Mouse (Mus musculus) bone marrow, adult 2 months (tissue): Measurements from ENCODE around the gene 4931406P16Rik. TPM values are rescaled to one million over a fixed set of nuclear protein-coding genes. Genes with fewer than 3 reads are reported as not detected.

Experiments
- H3K27ac ChIP-seq: fragments of 200-500 bp; 2 replicates; pipeline ENCODE4 v1.5.1; 2012; ENCODE audit warnings: low read depth, mild to moderate bottlenecking, control low read depth, inconsistent platforms, low read length; ENCODE audit not compliant: control insufficient read depth, poor library complexity, insufficient read depth
- H3K4me1 ChIP-seq: fragments of 200-500 bp; 2 replicates; pipeline ENCODE4 v1.6.1; 2011; ENCODE audit warnings: low read length; ENCODE audit not compliant: control insufficient read depth, insufficient read depth
- H3K4me3 ChIP-seq: fragments of 200-500 bp; replicated peaks from 2 replicates; pipeline ENCODE3; 2011; ENCODE audit warnings: mild to moderate bottlenecking, low read depth, low read length, control low read depth; ENCODE audit not compliant: control insufficient read depth
- CTCF ChIP-seq: fragments of 200-500 bp; IDR thresholded peaks from 2 replicates; pipeline ENCODE4 v1.5.1; 2011; ENCODE audit warnings: low read length, control low read depth; ENCODE audit not compliant: control insufficient read depth, insufficient read depth
- POLR2A ChIP-seq: fragments of 200-500 bp; IDR thresholded peaks from 2 replicates; pipeline ENCODE4 v1.6.1; 2011; ENCODE audit warnings: low read depth, mild to moderate bottlenecking, control low read depth, low read length, borderline replicate concordance; ENCODE audit not compliant: control insufficient read depth
- WGBS: fragments of 180-500 bp; shearing (Covaris S2); methylation state at CpG from one replicate; pipeline ENCODE4 v1.1.7; 2018; 5-methylcytosine and 5-hydroxymethylcytosine counted together
- polyA plus RNA-seq: library from polyadenylated mRNA; stranded (reverse); fragments of >200 nt; gene quantifications from 2 replicates; pipeline ENCODE4 v1.2.4, GENCODE M21; 2011; ENCODE audit warnings: low replicate concordance; ENCODE audit not compliant: missing spikeins, insufficient read depth, insufficient read length

Gene 4931406P16Rik
- 6.0 and 13.3 TPM in 2 replicates for polyA plus RNA-seq

DNA sequence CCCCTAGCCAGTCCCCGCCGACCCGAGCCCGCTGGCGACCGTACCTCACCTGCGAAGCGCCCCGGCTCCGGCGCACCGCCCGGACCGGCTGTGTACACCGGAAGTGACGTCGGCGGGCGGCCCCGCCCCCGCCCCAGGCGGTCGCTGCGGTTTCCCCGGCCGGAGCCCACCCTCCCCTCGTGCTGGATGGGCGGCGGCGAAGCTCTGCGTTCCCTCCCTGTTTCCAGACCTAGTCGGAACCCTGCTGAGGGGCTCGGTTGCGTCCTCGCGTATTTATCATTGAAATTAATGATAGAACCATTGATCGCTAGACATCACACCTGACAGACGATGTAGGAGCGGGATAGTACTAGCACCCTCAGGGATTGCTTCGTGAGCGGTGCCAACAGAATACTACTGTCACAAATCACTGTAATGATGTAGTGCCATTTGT is at the start of gene 4931406P16Rik:
4931406P16Rik (minus strand) TSS at position 109 of the 433 bp plus-strand sequence.
- under 1% methylated on average over 41 of the region's 41 CpGs for WGBS
- H3K4me3 ChIP-seq: peak within 1 kb of the TSS; percentile 95
- peak; percentile 81; the same call in 1 of the 2 replicates for TF ChIP-seq POLR2A
- TF ChIP-seq CTCF: no peak
- H3K27ac ChIP-seq: peak within 1 kb of the TSS; percentile 83; the same call in 1 of the 2 replicates
- H3K4me1 ChIP-seq: no peaks in the 10 kb centered on the region

DNA sequence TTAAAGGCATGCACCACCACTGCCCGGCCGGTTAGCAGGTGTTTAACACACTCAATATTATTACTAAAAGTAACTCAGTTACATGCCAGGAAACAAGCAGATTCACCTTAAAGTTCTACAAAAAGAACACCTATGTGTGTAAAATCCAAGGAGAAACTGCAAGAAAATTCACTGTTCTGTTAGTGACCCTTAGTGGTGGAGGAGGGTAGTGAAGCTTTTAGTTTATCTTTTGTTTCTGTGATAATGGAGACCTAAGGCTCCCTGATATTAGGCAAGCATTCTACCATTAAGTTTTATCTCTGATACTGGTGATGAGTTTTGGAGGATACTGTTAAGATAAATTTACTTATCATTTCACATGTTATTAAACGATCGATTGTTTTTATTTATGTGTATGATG is 42.3 kb upstream of the 4931406P16Rik start:
- 91% methylated on average over 4 of the region's 4 CpGs for WGBS
- H3K27ac ChIP-seq: no peak overlapping the region
- no peaks in the 10 kb centered on the region for H3K4me1 ChIP-seq
- H3K4me3 ChIP-seq: no peak overlapping the region
- TF ChIP-seq CTCF: no peak
- no peak for TF ChIP-seq POLR2A

DNA sequence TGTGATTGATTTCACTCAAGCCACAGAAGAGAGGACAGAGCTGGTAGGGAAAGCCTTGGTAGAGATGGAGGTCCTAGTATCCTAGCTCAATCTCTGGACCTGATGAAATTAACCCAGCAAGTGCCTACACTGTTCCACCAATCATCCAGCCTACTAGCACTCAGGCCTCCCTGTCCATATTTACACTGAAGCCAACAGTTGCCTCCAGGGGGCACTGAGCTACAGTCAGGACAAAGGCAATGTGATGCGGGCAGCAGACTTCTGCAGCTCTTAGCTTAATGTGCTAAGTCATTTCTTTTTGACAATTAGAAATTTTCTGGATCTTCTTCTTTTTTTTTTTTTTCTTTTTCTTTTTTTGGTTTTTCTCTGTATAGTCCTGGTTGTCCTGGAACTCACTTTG is 38.6 kb upstream of the 4931406P16Rik start:
- Histone ChIP-seq H3K4me3 (no peak overlapping the region), H3K27ac (no peak overlapping the region), H3K4me1 (no peaks in the 10 kb centered on the region)
- no peak for TF ChIP-seq POLR2A
- TF ChIP-seq CTCF: peak; percentile 23; the same call in 1 of the 2 replicates
- 89% methylated on average over 1 of the region's 1 CpGs for WGBS

DNA sequence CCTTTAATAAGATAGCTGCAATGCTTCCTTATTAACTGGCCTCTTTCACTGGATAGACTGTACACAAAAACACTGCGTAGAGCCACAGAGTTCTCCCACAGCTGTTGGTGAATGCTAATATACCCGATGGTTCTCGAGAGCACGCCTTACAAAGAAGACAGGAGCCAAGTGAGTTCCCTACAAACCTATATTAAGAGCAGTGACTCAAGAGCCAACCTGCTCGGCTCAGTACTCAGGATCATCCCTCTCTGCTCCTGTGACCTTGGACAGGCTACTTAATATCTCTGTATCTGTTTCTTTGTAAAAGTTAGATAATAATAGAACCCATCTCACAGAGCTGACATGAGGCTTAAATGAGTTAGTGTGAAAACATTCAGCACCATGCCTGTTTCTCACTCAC is 36.8 kb upstream of the 4931406P16Rik start:
- no peaks in the 10 kb centered on the region for H3K4me1 ChIP-seq
- no peak for TF ChIP-seq POLR2A
- TF ChIP-seq CTCF: no peak
- H3K4me3 ChIP-seq: no peak overlapping the region
- WGBS: 98% methylated on average over 5 of the region's 5 CpGs
- no peak overlapping the region for H3K27ac ChIP-seq

DNA sequence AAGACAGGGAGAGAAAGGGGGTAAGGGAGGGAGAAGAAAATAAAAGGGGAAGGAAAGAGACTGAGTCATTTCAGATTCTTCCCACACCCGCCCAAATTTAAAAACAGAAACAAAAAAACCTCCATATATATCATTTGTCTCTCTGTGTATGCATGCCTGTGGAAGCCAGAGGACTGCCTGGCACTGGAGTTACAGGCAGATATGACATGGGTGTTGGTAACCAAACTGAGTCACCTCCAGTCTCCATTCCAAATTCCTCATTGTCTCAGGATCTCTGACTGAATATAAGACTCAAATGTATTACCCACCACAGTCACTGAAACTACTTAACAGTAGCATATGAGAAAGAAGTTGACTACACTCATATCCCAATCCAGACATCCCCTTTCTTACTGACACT is 34.7 kb upstream of the 4931406P16Rik start:
- Histone ChIP-seq H3K4me3 (no peak overlapping the region), H3K27ac (no peak overlapping the region), H3K4me1 (no peaks in the 10 kb centered on the region)
- 52% methylated on average over 1 of the region's 1 CpGs for WGBS
- TF ChIP-seq CTCF (no peak), POLR2A (no peak)

DNA sequence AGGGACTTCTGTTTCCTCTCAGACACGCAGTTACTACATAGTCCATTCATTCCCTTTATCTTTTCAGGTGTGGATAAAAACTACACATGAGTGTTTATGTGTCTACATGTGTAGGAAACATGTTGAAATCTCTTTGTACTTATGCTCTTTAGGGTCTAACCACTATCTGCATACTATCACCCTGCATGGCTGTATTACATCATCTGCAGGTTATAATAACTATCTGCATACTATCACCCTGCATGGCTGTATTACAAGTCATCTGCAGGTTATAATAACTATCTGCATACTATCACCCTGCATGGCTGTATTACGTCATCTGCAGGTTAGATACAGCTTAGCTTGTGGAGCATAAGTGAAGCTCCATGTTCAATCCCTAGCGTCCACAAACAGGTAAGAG is 33.7 kb upstream of the 4931406P16Rik start:
- Histone ChIP-seq H3K27ac (no peak overlapping the region), H3K4me1 (no peaks in the 10 kb centered on the region), H3K4me3 (no peak overlapping the region)
- TF ChIP-seq POLR2A (no peak), CTCF (no peak)
- WGBS: 81% methylated on average over 3 of the region's 3 CpGs

DNA sequence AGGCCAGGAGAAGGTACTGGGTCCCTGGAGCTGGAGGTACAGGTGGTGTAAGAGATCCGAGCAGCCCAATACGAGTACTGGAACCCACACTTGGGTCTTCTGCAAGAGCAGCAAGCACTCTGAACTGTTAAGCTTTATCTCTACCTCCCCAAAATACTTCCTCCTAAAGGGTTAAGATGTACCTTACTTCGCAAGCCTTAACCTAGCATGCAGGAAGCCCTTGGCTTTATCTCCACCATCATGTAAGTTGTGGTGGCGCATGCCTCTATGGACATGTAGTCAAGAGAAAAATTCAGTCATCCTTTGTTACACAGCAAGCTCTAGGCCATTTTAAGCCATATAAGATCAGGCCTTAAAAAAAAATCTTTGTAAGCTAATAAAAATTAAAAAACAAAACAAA is 33.2 kb upstream of the 4931406P16Rik start:
- WGBS: 64% methylated on average over 4 of the region's 4 CpGs

DNA sequence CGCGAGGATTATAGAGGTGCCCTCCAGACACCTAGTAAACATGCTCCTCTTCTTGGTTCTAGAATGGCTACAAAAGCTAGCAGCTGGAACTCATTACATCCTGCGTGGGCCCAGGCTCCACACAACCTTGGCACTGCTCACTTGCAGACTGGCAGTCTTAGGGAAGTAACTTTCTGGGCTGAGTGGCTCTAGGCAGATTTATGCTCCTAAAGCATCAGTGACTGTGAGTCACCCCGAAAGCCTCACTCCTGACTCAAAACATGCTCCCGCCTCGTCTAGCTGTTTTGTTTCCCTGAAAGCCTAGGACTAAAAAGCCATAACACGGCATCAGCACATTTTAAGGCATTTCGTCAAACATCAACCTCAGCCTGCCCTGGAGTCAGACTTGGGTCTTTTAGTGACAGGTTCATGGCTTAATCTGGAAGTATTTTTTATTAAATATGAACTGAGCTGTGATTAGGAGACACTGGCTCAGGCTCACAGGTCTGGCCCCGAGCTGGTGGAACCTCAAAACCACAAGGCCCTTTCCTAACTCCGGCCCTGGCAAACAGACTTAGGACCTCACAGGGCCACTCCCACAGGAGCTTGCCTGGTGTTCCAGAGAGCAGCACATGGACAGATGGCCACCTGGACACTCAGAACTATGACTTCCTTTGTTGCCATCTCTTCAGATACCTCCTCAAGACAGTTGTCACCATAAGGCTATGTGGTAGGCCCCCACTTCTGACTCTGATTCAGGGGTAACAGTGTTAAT is 28.9 kb upstream of the 4931406P16Rik start:
- H3K27ac ChIP-seq: no peak overlapping the region
- WGBS: 67% methylated on average over 10 of the region's 10 CpGs
- peaks cover 4% of the 10 kb centered on the region for H3K4me1 ChIP-seq
- no peak overlapping the region for H3K4me3 ChIP-seq
- TF ChIP-seq POLR2A (no peak), CTCF (no peak)

More for the DNA sequence above, 33.2 kb upstream of the 4931406P16Rik start:
- Histone ChIP-seq H3K27ac (no peak overlapping the region), H3K4me3 (no peak overlapping the region), H3K4me1 (no peaks in the 10 kb centered on the region)
- TF ChIP-seq POLR2A (no peak), CTCF (no peak)
